Mouse (Mus musculus) heart, adult 2 months (tissue): ENCODE data around the gene Spopl. TPM values are rescaled to one million over a fixed set of nuclear protein-coding genes. Genes with fewer than 3 reads are reported as not detected.
"Not testable (repeated sequence)": the region's sequence is repeated elsewhere in the genome, so short reads cannot be mapped to it uniquely, and the experiment has no call there.

Source experiments
- DNase-seq, 2 experiments: peaks; one replicate each; pipeline ENCODE4 v3.0.0; 2021
- H3K27ac ChIP-seq: fragments of 200-600 bp; 2 replicates; pipeline ENCODE4 v1.8.1; 2022
- H3K27me3 ChIP-seq: fragments of 200-500 bp; 2 replicates; pipeline ENCODE4 v1.6.1; 2012; ENCODE audit warnings: mild to moderate bottlenecking, low read length, inconsistent platforms, mixed read lengths; ENCODE audit not compliant: control insufficient read depth, insufficient read depth
- H3K36me3 ChIP-seq: fragments of 200-500 bp; 2 replicates; pipeline ENCODE4 v1.6.1; 2012; ENCODE audit warnings: low read length, inconsistent platforms; ENCODE audit not compliant: control insufficient read depth, insufficient read depth
- H3K4me1 ChIP-seq: fragments of 200-500 bp; 2 replicates; pipeline ENCODE4 v1.6.1; 2011; ENCODE audit warnings: low read length; ENCODE audit not compliant: control insufficient read depth, insufficient read depth
- H3K4me3 ChIP-seq: fragments of 200-600 bp; 2 replicates; pipeline ENCODE4 v1.8.1; 2022
- H3K79me2 ChIP-seq: fragments of 200-500 bp; replicated peaks from 2 replicates; pipeline ENCODE4 v1.6.1; 2012; ENCODE audit warnings: mild to moderate bottlenecking, inconsistent platforms, low read length, moderate library complexity, mixed read lengths; ENCODE audit not compliant: control insufficient read depth, insufficient read depth
- H3K9ac ChIP-seq: fragments of 200-500 bp; 2 replicates; pipeline ENCODE4 v1.6.1; 2012; ENCODE audit warnings: low read depth, mild to moderate bottlenecking, control low read depth, inconsistent platforms, low read length, mixed read lengths
- CTCF ChIP-seq: fragments of 200-600 bp; IDR thresholded peaks from 2 replicates; pipeline ENCODE4 v1.8.1; 2022; ENCODE audit warnings: antibody characterized with exemption, mild to moderate bottlenecking, moderate library complexity
- EP300 ChIP-seq: fragments of 200-500 bp; IDR thresholded peaks from 2 replicates; pipeline ENCODE4 v1.6.1; 2011; ENCODE audit warnings: low read depth, low read length, control low read depth; ENCODE audit not compliant: insufficient read depth
- POLR2A ChIP-seq: fragments of 200-500 bp; IDR thresholded peaks from 2 replicates; pipeline ENCODE4 v1.6.1; 2011; ENCODE audit warnings: mild to moderate bottlenecking, low read depth, low read length, control low read depth; ENCODE audit not compliant: insufficient read depth
- WGBS: fragments of 180-500 bp; shearing (Covaris S2); methylation state at CpG from one replicate; pipeline ENCODE4 v1.1.7; 2018; 5-methylcytosine and 5-hydroxymethylcytosine counted together
- intact Hi-C: fragments of 180-260 bp; cut with DNase I; formaldehyde crosslinking; loops from one replicate; pipeline ENCODE4 v1.15.1; 2025
- polyA plus RNA-seq: library from polyadenylated mRNA; depleted of rRNA; stranded (reverse); fragments of >200 nt; gene quantifications from 2 replicates; pipeline ENCODE4 v1.2.3, GENCODE M21; 2012
- total RNA-seq, 2 experiments: library from RNA; stranded (reverse); gene quantifications; 2 replicates each; pipeline ENCODE4 v1.2.3; 2021

Spopl gene
- total and polyA plus RNA-seq, 3 experiments, result 1.7 to 14.7 (median 14.7) TPM

DNA sequence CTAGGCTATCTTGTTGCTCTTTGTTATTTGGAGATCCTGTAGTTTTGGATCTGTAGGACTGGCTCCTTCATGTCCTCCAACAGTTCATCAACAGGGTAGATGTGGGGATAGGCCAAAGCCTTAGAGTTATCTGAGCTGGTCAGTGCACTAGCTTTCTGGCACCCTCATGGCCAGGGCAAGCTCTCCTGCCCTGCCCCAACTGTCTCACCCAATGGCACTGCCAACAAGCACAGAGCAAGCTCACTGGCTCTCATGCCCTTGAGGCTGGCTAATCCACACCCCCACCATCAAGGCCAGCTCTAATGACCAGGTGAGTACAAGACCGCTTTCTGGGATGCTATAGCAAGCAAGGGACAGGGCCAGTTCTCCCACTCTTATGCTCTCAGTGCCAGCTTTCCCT is 24.7 kb downstream of the Spopl start:
- no peak for DNase-seq
- no peaks in the 10 kb centered on the region for H3K4me1 ChIP-seq
- no peak overlapping the region for H3K27ac ChIP-seq
- no peaks in the 10 kb centered on the region for H3K27me3 ChIP-seq
- TF ChIP-seq EP300 (no peak), POLR2A (no peak), CTCF (no peak)
- H3K4me3 ChIP-seq, result no peak overlapping the region
- H3K9ac ChIP-seq, result no peak overlapping the region
- intact Hi-C loops, result no loop called here
- WGBS, result 95% methylated on average over 1 of the region's 1 CpGs
- H3K79me2 ChIP-seq, result no peaks in the 10 kb centered on the region; the same call in none of the 2 replicates
- H3K36me3 ChIP-seq, result no peaks in the 10 kb centered on the region

DNA sequence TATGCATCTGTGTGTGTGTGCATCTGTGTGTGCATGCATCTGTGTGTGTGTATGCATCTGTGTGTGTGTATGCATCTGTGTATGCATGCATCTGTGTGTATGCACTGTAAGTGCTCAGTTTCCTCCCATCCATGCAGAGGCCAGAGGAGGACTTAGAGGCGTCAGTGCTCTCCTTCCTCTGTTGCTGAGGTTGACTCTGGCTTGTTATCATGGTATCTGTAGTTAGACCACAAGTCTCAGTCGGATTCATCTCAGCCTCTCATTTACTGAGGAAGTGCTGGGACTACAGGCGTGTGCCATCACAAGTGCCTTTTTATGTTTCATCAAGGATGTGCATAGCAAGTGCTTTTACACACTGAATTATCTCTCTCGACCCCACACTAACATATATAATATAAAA is 31.9 kb downstream of the Spopl start:
- Histone ChIP-seq H3K36me3 (no peaks in the 10 kb centered on the region), H3K4me1 (no peaks in the 10 kb centered on the region), H3K4me3 (no peak overlapping the region), H3K79me2 (no peaks in the 10 kb centered on the region), H3K9ac (no peak overlapping the region), H3K27ac (no peak overlapping the region), H3K27me3 (no peaks in the 10 kb centered on the region)
- no peak for DNase-seq
- no peak for TF ChIP-seq EP300
- TF ChIP-seq POLR2A, result no peak
- no peak for TF ChIP-seq CTCF
- intact Hi-C loops, result no loop called here
- 82% methylated on average over 4 of the region's 4 CpGs for WGBS

DNA sequence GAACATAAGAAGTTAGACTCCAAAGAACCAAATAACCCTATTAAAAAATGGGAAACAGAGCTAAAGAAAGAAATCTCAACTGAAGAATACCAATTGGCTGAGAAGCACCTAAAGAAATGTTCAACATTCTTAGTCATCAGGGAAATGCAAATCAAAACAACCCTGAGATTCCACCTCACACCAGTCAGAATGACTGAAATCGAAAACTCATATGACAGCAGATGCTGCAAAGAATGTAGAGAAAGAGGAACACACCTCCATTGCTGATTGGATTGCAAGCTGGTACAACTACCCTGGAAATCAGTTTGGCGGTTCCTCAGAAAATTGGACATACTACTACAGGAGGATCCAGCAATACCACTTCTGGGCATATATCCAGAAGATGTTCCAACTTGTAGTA is 44.2 kb downstream of the Spopl start:
- H3K9ac ChIP-seq, H3K27me3 ChIP-seq, H3K4me1 ChIP-seq, intact Hi-C loops, H3K36me3 ChIP-seq, H3K27ac ChIP-seq, DNase-seq, H3K79me2 ChIP-seq, H3K4me3 ChIP-seq: not testable (repeated sequence)
- 96% methylated on average over 2 of the region's 2 CpGs for WGBS

DNA sequence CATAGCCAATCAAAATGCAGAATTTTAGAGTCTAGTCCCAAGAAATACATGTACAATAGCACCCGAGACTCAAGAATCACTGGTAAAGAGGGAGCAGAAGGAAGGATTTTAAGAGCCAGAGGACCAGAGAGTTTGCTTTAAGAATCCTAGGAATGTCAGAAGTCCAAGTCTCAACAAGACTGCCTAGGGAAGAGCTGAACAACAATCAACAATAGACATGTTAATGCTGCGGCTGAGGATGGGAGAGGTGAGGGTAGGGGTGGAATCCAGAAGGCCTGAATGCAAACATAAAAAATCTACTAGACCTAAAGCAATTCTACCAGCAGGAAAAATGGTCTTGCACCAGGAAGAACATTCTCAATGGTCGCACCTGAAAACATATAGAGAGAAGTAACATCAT is 66.8 kb downstream of the Spopl start:
- DNase-seq, result no peak
- TF ChIP-seq CTCF, result no peak
- TF ChIP-seq POLR2A, result no peak
- no peak for TF ChIP-seq EP300
- 98% methylated on average over 3 of the region's 3 CpGs for WGBS
- intact Hi-C loops, result no loop called here
- H3K27me3 ChIP-seq, result no peaks in the 10 kb centered on the region
- no peak overlapping the region for H3K4me3 ChIP-seq
- H3K9ac ChIP-seq, result no peak overlapping the region
- no peak overlapping the region for H3K27ac ChIP-seq
- no peaks in the 10 kb centered on the region for H3K36me3 ChIP-seq
- H3K79me2 ChIP-seq, result no peaks in the 10 kb centered on the region
- H3K4me1 ChIP-seq, result no peaks in the 10 kb centered on the region

DNA sequence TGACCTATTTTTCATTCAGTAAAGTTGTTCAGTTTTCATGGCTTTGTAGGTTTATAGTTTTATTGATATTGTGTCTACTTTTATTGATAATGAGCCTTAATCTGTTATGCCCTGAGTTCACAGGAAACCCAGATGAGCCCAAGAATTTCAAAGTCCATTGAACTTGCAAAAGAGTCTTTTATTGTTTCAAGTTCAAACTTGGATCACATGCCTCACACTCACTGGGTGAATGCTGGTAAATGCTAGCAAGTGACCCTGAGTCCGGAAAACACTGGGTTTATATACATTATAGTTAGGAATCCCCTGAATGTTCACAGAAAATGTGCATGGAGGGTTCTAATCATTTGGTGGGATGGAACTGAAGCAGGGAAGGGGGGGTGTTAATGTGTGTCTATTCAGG is 90.2 kb downstream of the Spopl start:
- Histone ChIP-seq H3K4me3 (no peak overlapping the region), H3K27me3 (no peaks in the 10 kb centered on the region), H3K36me3 (no peaks in the 10 kb centered on the region), H3K4me1 (no peaks in the 10 kb centered on the region), H3K27ac (no peak overlapping the region), H3K9ac (no peak overlapping the region), H3K79me2 (no peaks in the 10 kb centered on the region)
- intact Hi-C loops, result no loop called here
- TF ChIP-seq CTCF (no peak), POLR2A (no peak), EP300 (no peak)
- WGBS, result 76% methylated on average over 1 of the region's 1 CpGs
- DNase-seq, result no peak

DNA sequence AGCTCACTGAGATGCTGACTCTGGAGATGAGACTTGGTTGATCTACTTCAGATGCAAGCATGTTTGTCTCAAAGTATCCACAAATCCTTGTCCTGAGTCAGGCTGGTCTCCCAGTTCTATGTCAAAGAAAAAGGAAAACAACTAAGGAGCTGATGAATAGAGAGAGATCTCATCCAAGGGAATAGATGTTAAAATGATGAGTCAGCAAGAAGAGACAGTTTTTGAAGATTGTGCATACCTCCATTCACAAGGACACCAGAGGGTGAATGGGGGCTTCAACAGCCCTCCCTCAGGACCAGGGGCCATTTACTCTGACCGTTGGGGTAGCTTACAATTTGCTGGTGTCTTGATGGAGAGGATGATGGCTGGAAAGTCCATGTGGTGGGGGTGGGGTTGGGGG is 104.4 kb downstream of the Spopl start:
- intact Hi-C loops, result no loop called here
- H3K27ac ChIP-seq, result no peak overlapping the region
- DNase-seq, result no peak
- 82% methylated on average over 1 of the region's 1 CpGs for WGBS
- no peak overlapping the region for H3K9ac ChIP-seq
- no peak overlapping the region for H3K4me3 ChIP-seq
- no peak for TF ChIP-seq EP300
- no peak for TF ChIP-seq CTCF
- TF ChIP-seq POLR2A, result no peak
- no peaks in the 10 kb centered on the region for H3K36me3 ChIP-seq
- H3K27me3 ChIP-seq, result no peaks in the 10 kb centered on the region
- no peaks in the 10 kb centered on the region for H3K4me1 ChIP-seq
- H3K79me2 ChIP-seq, result no peaks in the 10 kb centered on the region

DNA sequence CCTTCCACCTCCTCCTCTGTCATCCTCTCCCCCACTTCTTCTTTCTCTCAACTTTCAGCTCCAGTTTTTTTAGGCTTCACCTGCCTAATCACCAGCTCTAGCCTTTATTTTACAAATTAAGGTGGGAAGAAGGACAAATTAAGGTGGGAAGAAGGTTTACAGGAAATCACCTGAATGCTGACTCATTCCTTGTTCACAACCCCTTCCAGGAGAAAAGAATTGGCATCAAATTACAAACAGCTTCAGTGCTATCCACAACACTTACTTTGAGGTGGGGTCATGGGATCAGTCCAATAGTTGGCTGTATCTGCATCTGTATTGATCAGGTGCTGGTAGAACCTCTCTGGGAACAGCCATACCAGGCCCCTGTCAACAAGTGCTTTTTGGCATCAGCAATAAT is 114.5 kb downstream of the Spopl start:
- DNase-seq, result no peak
- H3K79me2 ChIP-seq, result no peaks in the 10 kb centered on the region
- no peaks in the 10 kb centered on the region for H3K27me3 ChIP-seq
- no peak overlapping the region for H3K9ac ChIP-seq
- H3K4me1 ChIP-seq, result no peaks in the 10 kb centered on the region
- no peak overlapping the region for H3K4me3 ChIP-seq
- no peak for TF ChIP-seq CTCF
- no peak for TF ChIP-seq EP300
- no peak for TF ChIP-seq POLR2A
- intact Hi-C loops, result no loop called here
- H3K27ac ChIP-seq, result no peak overlapping the region
- no peaks in the 10 kb centered on the region for H3K36me3 ChIP-seq
